Mouse (Mus musculus): Measurements from ENCODE around the gene Nudt19. TPM values are rescaled to one million over a fixed set of nuclear protein-coding genes. Genes with fewer than 3 reads are reported as not detected.

Nudt19 gene
- polyA plus RNA-seq (2016; fragmentation: Nextera tagmentation; extraction: Ambion mirVana) = 41.0 and 43.9 TPM in 2 replicates

- WGBS = 81% methylated on average over 4 of the region's 4 CpGs
- ATAC-seq (ENCODE audit: low FRiP score) = no peak
- H3K4me3 ChIP-seq = peak within 1 kb of the TSS; percentile 55
- peak within 1 kb of the TSS; percentile 77 for H3K9ac ChIP-seq
- H3K4me1 ChIP-seq = peaks cover 12% of the 10 kb centered on the region
- peak within 1 kb of the TSS; percentile 92 for H3K4me2 ChIP-seq (replicated peaks)
- H3K27ac ChIP-seq = peak within 1 kb of the TSS; percentile 91
- no peaks in the 10 kb centered on the region for H3K9me3 ChIP-seq (replicated peaks)
- 0 out of 2 replicates have a peak, but pooled peaks cover 5% of the 10 kb centered on the region for H3K36me3 ChIP-seq
- H3K27me3 ChIP-seq = no peaks in the 10 kb centered on the region
These were observed at the start of gene Nudt19 for GRCm38 (mm10) chr7:35556205-35556603. Gene Nudt19 (minus strand): TSS chr7:35556304.

- 96% methylated on average over 5 of the region's 5 CpGs for WGBS
- no peak overlapping the region for H3K4me3 ChIP-seq
- no peak overlapping the region for H3K27ac ChIP-seq
- H3K9me3 ChIP-seq (replicated peaks) = no peaks in the 10 kb centered on the region
- no peaks in the 10 kb centered on the region for H3K4me1 ChIP-seq
- H3K4me2 ChIP-seq (replicated peaks) = no peak overlapping the region
- H3K27me3 ChIP-seq = no peaks in the 10 kb centered on the region
- H3K36me3 ChIP-seq = peaks cover 29% of the 10 kb centered on the region
- H3K9ac ChIP-seq = no peak overlapping the region
- no peak for ATAC-seq (ENCODE audit: low FRiP score)
These were observed 46.7 kb upstream of the Nudt19 start for GRCm38 (mm10) chr7:35602766-35603165.

- no peak for ATAC-seq (ENCODE audit: low FRiP score)
- H3K36me3 ChIP-seq = peaks cover 16% of the 10 kb centered on the region
- no peak overlapping the region for H3K9ac ChIP-seq
- no peak overlapping the region for H3K4me2 ChIP-seq (replicated peaks)
- WGBS = 93% methylated on average over 6 of the region's 6 CpGs
- H3K4me1 ChIP-seq = no peaks in the 10 kb centered on the region
- H3K27me3 ChIP-seq = no peaks in the 10 kb centered on the region
- H3K4me3 ChIP-seq = no peak overlapping the region
- no peaks in the 10 kb centered on the region for H3K9me3 ChIP-seq (replicated peaks)
- no peak overlapping the region for H3K27ac ChIP-seq
These were observed 45.0 kb upstream of the Nudt19 start for GRCm38 (mm10) chr7:35601106-35601505.

- Histone ChIP-seq H3K9ac (no peak overlapping the region), H3K4me2 (replicated peaks) (no peak overlapping the region), H3K27me3 (no peaks in the 10 kb centered on the region), H3K9me3 (replicated peaks) (no peaks in the 10 kb centered on the region), H3K4me3 (no peak overlapping the region), H3K4me1 (no peaks in the 10 kb centered on the region), H3K27ac (no peak overlapping the region), H3K36me3 (peaks cover 16% of the 10 kb centered on the region)
- ATAC-seq (ENCODE audit: low FRiP score) = no peak
- WGBS = 91% methylated on average over 9 of the region's 10 CpGs
These were observed 43.9 kb upstream of the Nudt19 start for GRCm38 (mm10) chr7:35600031-35600430.

- Histone ChIP-seq H3K27me3 (no peaks in the 10 kb centered on the region), H3K4me1 (no peaks in the 10 kb centered on the region), H3K9ac (no peak overlapping the region), H3K36me3 (peaks cover 21% of the 10 kb centered on the region), H3K4me3 (no peak overlapping the region), H3K27ac (no peak overlapping the region), H3K4me2 (replicated peaks) (no peak overlapping the region), H3K9me3 (replicated peaks) (no peaks in the 10 kb centered on the region)
- WGBS = 94% methylated on average over 9 of the region's 9 CpGs
- ATAC-seq (ENCODE audit: low FRiP score) = no peak
These were observed 43.4 kb upstream of the Nudt19 start for GRCm38 (mm10) chr7:35599492-35599891.

- no peak overlapping the region for H3K4me3 ChIP-seq
- no peaks in the 10 kb centered on the region for H3K9me3 ChIP-seq (replicated peaks)
- H3K4me2 ChIP-seq (replicated peaks) = no peak overlapping the region
- H3K4me1 ChIP-seq = no peaks in the 10 kb centered on the region
- WGBS = 88% methylated on average over 5 of the region's 5 CpGs
- ATAC-seq (ENCODE audit: low FRiP score) = no peak
- H3K27ac ChIP-seq = no peak overlapping the region
- H3K36me3 ChIP-seq = peaks cover 32% of the 10 kb centered on the region
- no peaks in the 10 kb centered on the region for H3K27me3 ChIP-seq
- H3K9ac ChIP-seq = no peak overlapping the region
These were observed 38.2 kb upstream of the Nudt19 start for GRCm38 (mm10) chr7:35594311-35594710.

GRCm38 (mm10) chr7:35590731-35591191 lies 34.7 kb upstream of the Nudt19 start:
- peaks cover 14% of the 10 kb centered on the region for H3K4me1 ChIP-seq
- H3K36me3 ChIP-seq = peaks cover 32% of the 10 kb centered on the region
- no peak overlapping the region for H3K4me2 ChIP-seq (replicated peaks)
- H3K9me3 ChIP-seq (replicated peaks) = no peaks in the 10 kb centered on the region
- no peak for ATAC-seq (ENCODE audit: low FRiP score)
- H3K27me3 ChIP-seq = no peaks in the 10 kb centered on the region
- no peak overlapping the region for H3K27ac ChIP-seq
- no peak overlapping the region for H3K9ac ChIP-seq
- 89% methylated on average over 10 of the region's 10 CpGs for WGBS
- no peak overlapping the region for H3K4me3 ChIP-seq

- WGBS = 91% methylated on average over 5 of the region's 7 CpGs
- H3K36me3 ChIP-seq = peaks cover 27% of the 10 kb centered on the region
- no peak overlapping the region for H3K4me3 ChIP-seq
- H3K27me3 ChIP-seq = peaks cover 10% of the 10 kb centered on the region
- no peak overlapping the region for H3K9ac ChIP-seq
- peaks cover 20% of the 10 kb centered on the region for H3K4me1 ChIP-seq
- H3K27ac ChIP-seq = no peak overlapping the region
- H3K4me2 ChIP-seq (replicated peaks) = no peak overlapping the region
- no peak for ATAC-seq (ENCODE audit: low FRiP score)
- no peaks in the 10 kb centered on the region for H3K9me3 ChIP-seq (replicated peaks)
These were observed 33.4 kb upstream of the Nudt19 start for GRCm38 (mm10) chr7:35589485-35589884.

GRCm38 (mm10) chr7:35588680-35589428 lies 32.8 kb upstream of the Nudt19 start:
- H3K9ac ChIP-seq = no peak overlapping the region
- no peak overlapping the region for H3K27ac ChIP-seq
- no peak overlapping the region for H3K4me2 ChIP-seq (replicated peaks)
- no peak for ATAC-seq (ENCODE audit: low FRiP score)
- peaks cover 17% of the 10 kb centered on the region for H3K27me3 ChIP-seq
- H3K9me3 ChIP-seq (replicated peaks) = no peaks in the 10 kb centered on the region
- no peak overlapping the region for H3K4me3 ChIP-seq
- H3K4me1 ChIP-seq = peaks cover 25% of the 10 kb centered on the region
- WGBS = 91% methylated on average over 9 of the region's 9 CpGs
- H3K36me3 ChIP-seq = peaks cover 24% of the 10 kb centered on the region

- Histone ChIP-seq H3K9ac (no peak overlapping the region), H3K4me3 (no peak overlapping the region), H3K4me1 (peaks cover 25% of the 10 kb centered on the region), H3K9me3 (replicated peaks) (no peaks in the 10 kb centered on the region), H3K27me3 (peaks cover 28% of the 10 kb centered on the region), H3K27ac (no peak overlapping the region), H3K36me3 (peaks cover 13% of the 10 kb centered on the region), H3K4me2 (replicated peaks) (no peak overlapping the region; the same call in 1 of the 2 replicates)
- 70% methylated on average over 5 of the region's 5 CpGs for WGBS
- no peak for ATAC-seq (ENCODE audit: low FRiP score)
These were observed 31.6 kb upstream of the Nudt19 start for GRCm38 (mm10) chr7:35587728-35588127.

- H3K36me3 ChIP-seq = peaks cover 5% of the 10 kb centered on the region
- peaks cover 25% of the 10 kb centered on the region for H3K4me1 ChIP-seq
- no peak overlapping the region for H3K27ac ChIP-seq
- H3K9me3 ChIP-seq (replicated peaks) = no peaks in the 10 kb centered on the region
- H3K4me3 ChIP-seq = peak overlapping the region; percentile 86
- ATAC-seq (ENCODE audit: low FRiP score) = no peak
- H3K9ac ChIP-seq = peak overlapping the region; percentile 81
- H3K4me2 ChIP-seq (replicated peaks) = peak overlapping the region; percentile 99
- H3K27me3 ChIP-seq = peaks cover 35% of the 10 kb centered on the region
- WGBS = 24% methylated on average over 15 of the region's 15 CpGs
These were observed 30.9 kb upstream of the Nudt19 start for GRCm38 (mm10) chr7:35586906-35587445.

GRCm38 (mm10) chr7:35586055-35586905 lies 30.2 kb upstream of the Nudt19 start, which contains the start of gene Ankrd27:
Gene Ankrd27 (plus strand): TSS chr7:35586244.
- Histone ChIP-seq H3K36me3 (no peaks in the 10 kb centered on the region), H3K27ac (peak within 1 kb of the TSS; percentile 80), H3K4me1 (peaks cover 25% of the 10 kb centered on the region), H3K27me3 (peaks cover 38% of the 10 kb centered on the region), H3K4me2 (replicated peaks) (peak within 1 kb of the TSS; percentile 99), H3K4me3 (peak within 1 kb of the TSS; percentile 86), H3K9ac (peak within 1 kb of the TSS; percentile 81), H3K9me3 (replicated peaks) (no peaks in the 10 kb centered on the region)
- under 1% methylated on average over 49 of the region's 49 CpGs for WGBS
- ATAC-seq (ENCODE audit: low FRiP score) = peak; percentile 99
